Mouse (Mus musculus) kidney, postnatal 4 days (tissue): ENCODE measurements around the gene Vmn1r233.

Source experiments
- DNase-seq, 2 experiments: peaks; one replicate each; pipeline ENCODE4 v3.0.0; 2021; ENCODE audit warnings: mixed read lengths in 2 of 2

The Vmn1r233 gene

GRCm38 (mm10) chr17:20996364-20996763, at the start of gene Vmn1r233:
TSS of gene Vmn1r233 (minus strand) at chr17:20996464.
- no peak for DNase-seq

- no peak for DNase-seq
Measured at GRCm38 (mm10) chr17:21018410-21019080, 22.3 kb upstream of the Vmn1r233 start.

GRCm38 (mm10) chr17:21009726-21010125, 13.5 kb upstream of the Vmn1r233 start:
- no peak for DNase-seq

GRCm38 (mm10) chr17:21008382-21009331, 12.4 kb upstream of the Vmn1r233 start, which contains the start of gene Zfp160:
TSS of gene Zfp160 (plus strand) at chr17:21008903.
- DNase-seq: peak; percentile 88 to 93

- DNase-seq: no peak
Measured at GRCm38 (mm10) chr17:20993716-20994115, 2.5 kb downstream of the Vmn1r233 start.

GRCm38 (mm10) chr17:20966681-20967080, 29.6 kb downstream of the Vmn1r233 start:
- no peak for DNase-seq

GRCm38 (mm10) chr17:20965421-20965820, 30.8 kb downstream of the Vmn1r233 start:
- no peak for DNase-seq

GRCm38 (mm10) chr17:20960386-20960785, 35.9 kb downstream of the Vmn1r233 start:
- no peak for DNase-seq

- DNase-seq: no peak
Measured at GRCm38 (mm10) chr17:20946636-20947035, 49.6 kb downstream of the Vmn1r233 start.

- peak in 1 of 2 experiments; percentile 10 for DNase-seq
Measured at GRCm38 (mm10) chr17:20946026-20946565, 50.2 kb downstream of the Vmn1r233 start.

GRCm38 (mm10) chr17:20944985-20945891, 51.0 kb downstream of the Vmn1r233 start, which contains the start of gene Ppp2r1a:
TSS of gene Ppp2r1a (plus strand) at chr17:20945311.
- DNase-seq: peak; percentile 97 to 99

GRCm38 (mm10) chr17:20944226-20944625, 52.0 kb downstream of the Vmn1r233 start:
- no peak for DNase-seq
